Mouse (Mus musculus) central nervous system, embryonic 14 days (tissue): ENCODE measurements around the gene Atmin. TPM values are rescaled to one million over a fixed set of nuclear protein-coding genes. Genes with fewer than 3 reads are reported as not detected.

Source experiments
- polyA plus RNA-seq: library from polyadenylated mRNA; depleted of rRNA; stranded (reverse); fragments of >200 nt; gene quantifications from 2 replicates; pipeline ENCODE4 v1.2.3, GENCODE M21; 2012; rRNA removed

The Atmin gene
- polyA plus RNA-seq, result 20.0 and 20.2 TPM in 2 replicates

GRCm38 (mm10) chr8:116943161-116943554 is at the start of gene Atmin:
TSS of gene Atmin (plus strand) at chr8:116943393.

DNA sequence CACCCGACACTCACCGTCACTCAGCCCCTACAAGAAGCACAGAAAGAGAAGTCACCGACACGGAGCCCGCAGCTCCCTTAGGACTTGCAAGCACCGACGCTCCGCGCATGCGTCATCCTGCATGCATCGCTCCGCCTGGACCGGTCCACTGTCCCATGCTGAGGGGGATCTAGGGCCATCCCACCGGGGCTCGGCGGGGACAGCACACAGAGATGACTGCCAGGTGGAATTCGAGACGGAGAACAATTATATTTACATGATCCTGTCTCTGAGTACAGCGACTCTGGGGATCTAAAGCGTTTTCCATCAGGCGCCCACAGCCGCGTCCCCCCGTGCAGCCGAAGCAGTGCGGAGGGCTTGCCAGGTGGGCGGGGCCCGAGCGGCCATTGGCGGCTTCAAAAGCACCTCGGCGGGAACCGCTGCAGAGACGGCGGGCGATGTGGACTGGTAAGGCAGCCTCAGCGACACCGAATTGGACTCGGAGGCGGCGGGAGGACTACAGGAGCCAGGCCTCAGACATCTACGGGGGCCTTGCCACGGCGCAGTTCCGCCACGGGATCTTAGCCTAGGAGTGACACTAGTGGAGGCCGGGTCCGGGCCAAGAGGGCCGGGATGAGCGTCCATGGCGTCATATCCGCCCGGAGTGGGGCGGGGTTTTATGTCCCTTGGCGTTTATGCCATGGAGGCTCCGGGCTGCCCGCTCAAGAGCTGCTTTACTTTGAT is 21.7 kb upstream of the Atmin start, which contains the start of the genes Cmc2 and Cenpn:
Gene Cmc2, minus strand, starts transcription at position 119 of the 723 bp plus-strand sequence.
Gene Cenpn, plus strand, starts transcription at position 394 of the 723 bp plus-strand sequence.

GRCm38 (mm10) chr8:116978631-116979256 is 35.6 kb downstream of the Atmin start, which contains the start of gene 1700030J22Rik:
TSS of gene 1700030J22Rik (minus strand) at chr8:116978959.

GRCm38 (mm10) chr8:116993095-116993867 is 50.1 kb downstream of the Atmin start, which contains the start of gene Gcsh:
TSS of gene Gcsh (minus strand) at chr8:116993537.

Other genes with a start within 250 kb of the Atmin start
- 2.0 and 2.7 TPM in 2 replicates for gene Cdyl2, start 210.4 kb upstream of the Atmin start, polyA plus RNA-seq
- 20.2 and 23.7 TPM in 2 replicates for gene Cmc2, start 21.9 kb upstream of the Atmin start, polyA plus RNA-seq
- 20.0 and 25.6 TPM in 2 replicates for gene Cenpn, start 21.7 kb upstream of the Atmin start, polyA plus RNA-seq
- 3.9 and 4.4 TPM in 2 replicates for gene 1700030J22Rik, start 35.6 kb downstream of the Atmin start, polyA plus RNA-seq
- gene Gcsh, start 50.1 kb downstream of the Atmin start, polyA plus RNA-seq, result 64.3 and 64.5 TPM in 2 replicates
- gene Pkd1l2, start 139.1 kb downstream of the Atmin start, polyA plus RNA-seq, result 0.01 and 0.05 TPM in 2 replicates
- 0.06 and 0.14 TPM in 2 replicates for gene Bco1, start 152.5 kb downstream of the Atmin start, polyA plus RNA-seq
- 8.8 and 9.2 TPM in 2 replicates for gene Gan, start 214.7 kb downstream of the Atmin start, polyA plus RNA-seq